Mouse (Mus musculus) kidney, postnatal 4 days (tissue): ENCODE measurements at regions not wholly inside any gene's neighbourhood (a gene's known extent, or its start where the extent isn't known, plus 50 kb on each side); places are given as distances from the start of the nearest gene placed in this dataset.
A peak's percentile ranks its signal among the peaks of the same experiment; 100 is the strongest.

ENCODE experiments used
- DNase-seq, 2 experiments: peaks; one replicate each; pipeline ENCODE4 v3.0.0; 2021; ENCODE audit warnings: mixed read lengths in 2 of 2

DNA sequence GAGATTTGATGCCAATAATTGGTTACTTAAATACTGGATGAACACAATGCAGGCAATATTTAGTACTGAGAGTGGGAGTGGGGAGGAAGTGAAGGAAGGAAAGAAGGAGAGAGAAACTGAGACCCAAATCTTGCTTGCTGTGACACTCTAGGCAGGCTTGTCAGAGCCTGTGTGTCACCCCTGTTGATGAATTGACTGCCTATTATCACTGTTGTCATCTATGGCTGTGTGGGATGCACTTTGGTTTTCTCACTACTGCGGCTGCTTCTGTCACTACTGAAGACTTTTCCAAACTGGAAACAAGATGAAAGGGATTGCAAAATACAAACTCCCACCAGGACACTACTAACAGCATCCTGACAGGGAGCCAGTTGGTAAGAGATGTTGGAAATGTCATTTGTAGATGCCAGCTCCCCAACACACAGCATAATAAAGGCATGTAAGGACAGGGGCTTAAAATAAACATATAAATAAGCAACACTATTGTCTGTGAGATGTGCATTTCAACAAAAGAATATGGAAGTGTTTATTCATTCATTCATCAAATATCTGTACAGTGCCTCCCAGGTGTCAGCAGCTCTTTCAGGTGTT, 207.0 kb upstream of the Ufl1 start:
- no peak for DNase-seq

DNA sequence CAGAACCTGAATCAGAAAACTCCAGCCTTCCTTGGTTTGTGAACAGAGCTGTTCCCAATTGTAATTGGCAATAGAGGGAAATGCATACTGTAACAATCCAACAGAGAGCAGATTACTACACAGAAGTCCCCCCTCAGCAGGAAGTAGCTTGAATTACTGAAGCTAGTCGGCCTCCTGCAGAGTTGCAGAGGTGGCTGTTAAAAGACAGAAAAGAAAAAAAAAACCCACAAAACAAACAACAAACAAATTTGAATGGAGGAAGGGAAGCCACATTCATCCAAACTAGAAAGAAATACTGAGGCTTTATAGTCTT, 202.0 kb upstream of the Ufl1 start:
- DNase-seq: no peak

DNA sequence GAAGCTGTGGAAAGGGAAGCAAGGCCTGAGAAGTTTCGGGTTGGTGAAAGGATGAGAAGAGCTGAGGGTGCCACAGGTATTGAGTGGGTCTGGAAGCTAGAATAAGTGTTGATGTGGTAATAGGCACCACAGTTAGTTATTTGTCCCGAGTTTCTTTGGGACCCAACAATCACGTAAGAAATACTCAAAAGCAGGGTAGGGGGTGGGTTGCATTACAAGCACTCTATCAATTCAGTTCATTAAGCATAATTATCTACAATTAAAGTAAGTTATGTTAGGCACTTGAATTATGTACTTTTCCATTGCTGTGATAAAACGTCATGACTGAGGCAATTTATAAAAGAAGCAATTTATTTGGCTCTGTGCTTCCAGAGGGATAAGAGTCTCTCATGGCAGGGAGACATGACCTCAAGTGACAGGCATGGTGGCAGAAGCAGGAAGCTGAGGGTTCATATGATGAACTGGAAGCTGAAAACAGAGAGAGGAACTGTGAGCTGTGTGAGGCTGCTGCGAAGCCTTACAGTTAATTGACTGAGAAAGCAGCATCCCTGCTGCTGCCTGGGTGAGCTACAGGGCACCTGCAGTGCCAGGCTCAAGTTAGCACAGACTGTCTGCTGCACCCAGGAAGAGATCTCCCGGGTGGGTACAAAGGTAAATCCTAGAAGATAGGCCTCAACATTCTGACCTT, 201.5 kb upstream of the Ufl1 start:
- DNase-seq: peak; percentile 4 to 18

DNA sequence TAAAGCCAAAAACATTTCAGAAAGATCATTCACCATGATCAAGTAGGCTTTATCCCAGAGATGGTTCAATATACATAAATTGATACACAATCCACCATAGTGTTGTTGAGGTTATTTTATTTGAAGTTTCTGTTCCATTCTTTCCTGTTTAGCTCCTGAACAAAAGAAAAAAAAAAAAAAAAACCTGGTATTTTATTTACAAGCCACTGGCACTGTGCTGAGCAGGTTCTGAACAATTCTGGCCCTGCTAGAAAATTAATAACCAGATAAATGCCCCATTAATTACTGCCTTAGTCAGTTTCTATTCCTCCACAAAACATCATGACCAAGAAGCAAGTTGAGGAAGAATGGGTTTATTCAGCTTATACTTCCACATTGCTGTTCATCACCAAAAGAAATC, 191.4 kb upstream of the Ufl1 start:
- DNase-seq: no peak

DNA sequence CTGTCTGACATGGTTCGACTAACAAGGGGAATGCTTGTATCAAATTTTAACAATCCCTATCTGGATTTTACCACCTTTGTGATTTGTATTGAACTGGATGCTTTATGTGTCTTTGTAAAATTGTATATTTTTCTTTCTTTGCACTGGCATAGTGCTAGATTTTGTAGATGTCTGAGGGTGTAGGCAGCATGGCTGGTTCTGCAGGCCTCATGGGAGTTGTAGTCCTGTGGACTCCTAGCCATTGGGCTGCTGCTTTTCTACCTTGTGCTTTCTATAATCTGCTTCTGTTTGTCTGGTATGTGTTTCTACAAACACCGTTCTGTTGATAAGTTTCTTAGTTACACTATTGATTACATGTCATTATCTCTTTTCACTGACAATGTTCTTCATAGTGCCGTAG, 184.9 kb upstream of the Ufl1 start:
- DNase-seq: no peak

DNA sequence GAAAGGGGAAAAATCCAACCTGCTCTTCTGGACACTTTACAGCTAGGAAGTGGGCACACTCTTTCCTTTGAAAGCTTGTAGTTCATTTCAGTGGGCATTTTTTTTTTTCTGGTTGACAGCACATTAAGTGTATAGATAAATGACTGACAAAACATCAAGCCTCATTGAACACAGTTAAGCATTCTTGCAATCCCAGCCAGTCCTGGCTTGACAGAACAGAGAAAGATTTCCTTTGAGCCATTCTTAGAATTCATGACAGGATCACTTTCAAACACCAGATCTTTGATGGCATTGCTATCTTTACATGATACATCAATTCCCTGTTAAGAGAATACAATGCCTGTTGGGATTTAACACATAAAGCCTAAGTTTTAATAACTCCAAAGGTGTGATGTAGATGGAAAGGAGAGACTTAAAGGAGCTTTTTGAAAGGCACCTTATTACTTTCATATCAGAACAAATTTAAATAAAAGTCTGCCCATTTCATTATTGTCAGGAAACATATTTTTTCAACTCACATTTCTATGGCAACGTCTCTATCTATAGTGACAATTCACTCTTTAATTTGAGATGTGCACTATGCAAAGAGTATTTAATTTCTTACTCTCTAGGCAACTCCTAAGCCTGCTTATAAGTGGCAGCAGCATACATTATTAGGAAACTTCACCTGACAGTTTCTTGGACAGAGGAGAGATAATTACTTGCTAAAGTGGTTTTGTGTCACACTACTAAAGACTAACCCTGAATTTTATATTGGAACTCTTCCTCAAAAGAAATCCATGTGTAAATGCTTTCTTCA, 183.4 kb upstream of the Ufl1 start:
- no peak for DNase-seq

DNA sequence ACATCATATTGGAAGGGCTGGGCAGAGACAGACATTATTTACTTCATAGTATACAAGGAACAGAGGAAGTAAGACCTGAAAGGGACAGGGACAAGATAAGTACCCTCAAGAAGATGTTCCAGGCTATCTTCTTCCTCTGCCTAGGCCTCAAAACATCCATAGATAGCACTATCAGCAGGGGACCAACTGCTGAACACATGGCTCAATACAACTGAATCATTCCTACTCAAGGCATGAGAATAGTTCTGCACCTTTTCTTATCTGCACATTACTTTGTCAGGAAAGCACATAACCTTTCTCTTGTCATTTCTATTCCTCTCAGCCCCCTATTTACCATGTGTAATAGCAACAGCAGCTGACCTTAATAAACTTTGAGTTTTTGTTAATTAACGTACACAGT, 182.4 kb upstream of the Ufl1 start:
- DNase-seq: no peak

DNA sequence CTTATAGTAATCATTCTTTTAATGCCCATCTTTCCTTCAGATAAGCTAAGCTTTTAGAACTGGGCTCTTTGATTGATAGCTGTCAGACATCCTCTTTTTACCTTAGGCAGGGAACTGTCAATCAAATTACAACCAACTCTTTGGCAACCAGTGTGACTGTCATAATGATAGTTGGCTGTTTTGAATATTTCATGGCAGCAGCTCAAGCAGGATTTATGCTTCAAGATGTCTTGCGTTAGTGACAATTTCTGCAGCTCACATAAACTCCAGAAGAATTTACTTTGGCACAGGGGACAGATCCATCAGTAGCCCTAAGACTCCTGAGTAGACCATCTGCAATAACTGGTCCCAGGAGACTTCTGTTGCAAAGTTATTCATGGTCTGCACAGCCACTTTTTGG, 178.5 kb upstream of the Ufl1 start:
- DNase-seq: no peak

DNA sequence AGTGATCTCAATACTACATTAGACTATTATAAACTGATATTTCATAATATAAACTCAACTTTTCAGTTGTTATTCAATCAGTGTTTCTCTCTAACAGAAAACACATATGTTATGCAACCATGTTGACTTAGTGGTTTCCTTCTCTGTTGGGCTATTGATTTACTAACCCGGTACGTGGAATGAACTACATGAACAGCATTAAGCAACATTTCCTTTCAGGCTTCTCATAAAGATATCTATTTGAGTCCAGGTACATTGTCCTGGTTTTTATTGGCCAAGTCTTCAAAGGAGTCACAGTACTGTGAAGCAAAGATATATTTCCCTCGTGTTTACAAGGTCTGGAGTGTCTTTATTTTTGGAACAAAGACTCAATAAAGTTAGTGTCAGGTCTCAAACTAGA, 173.1 kb upstream of the Ufl1 start:
- DNase-seq: no peak

DNA sequence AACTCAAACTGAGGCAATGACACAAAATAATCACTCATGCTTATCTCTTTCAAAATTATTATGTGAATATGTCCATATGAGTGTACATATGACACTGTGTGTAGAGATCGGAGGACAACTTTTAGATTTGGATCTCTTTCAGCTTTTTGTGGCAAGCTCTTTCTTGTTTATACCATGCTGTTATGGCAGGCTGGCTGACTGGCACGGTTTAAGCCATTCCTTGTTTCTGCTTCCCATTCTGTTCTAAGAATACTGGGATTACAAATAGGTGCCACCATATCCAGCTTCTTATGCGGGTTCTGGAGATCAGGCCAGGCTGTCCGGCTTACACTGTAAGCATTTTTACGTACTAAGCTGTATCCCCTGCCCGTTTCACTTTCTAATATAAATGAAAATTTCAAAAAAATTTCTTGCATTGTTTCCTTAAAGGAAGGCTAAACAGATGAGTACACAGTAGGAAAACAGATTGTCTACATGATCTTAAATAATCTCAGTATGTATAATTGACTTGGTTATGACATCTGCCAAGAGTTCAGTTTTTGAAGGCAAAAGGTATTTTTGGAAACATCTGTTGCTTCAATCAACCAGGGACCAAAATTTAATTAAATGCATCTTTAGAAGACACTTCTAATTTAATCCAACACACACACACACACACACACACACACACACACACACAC, 171.6 kb upstream of the Ufl1 start:
- DNase-seq: no peak

DNA sequence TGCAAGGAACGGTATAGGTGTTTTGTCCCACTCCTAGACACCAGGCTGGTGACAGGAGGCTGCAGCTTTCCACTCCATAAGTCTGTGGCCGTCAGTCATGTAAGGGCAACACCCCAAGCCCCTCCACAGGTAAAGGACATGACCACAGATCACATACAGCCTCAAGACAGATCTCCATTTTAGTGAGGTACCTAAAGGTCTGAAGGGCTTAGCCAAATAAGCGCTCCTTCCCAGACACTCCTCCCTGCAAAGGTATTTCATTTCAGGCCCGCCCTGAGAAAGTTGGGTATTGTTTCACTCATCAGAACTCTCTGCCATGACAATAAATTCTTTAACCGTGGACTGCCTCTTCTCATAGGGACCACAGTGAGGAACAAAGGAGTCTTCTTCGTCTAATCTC, 170.2 kb upstream of the Ufl1 start:
- DNase-seq: no peak

DNA sequence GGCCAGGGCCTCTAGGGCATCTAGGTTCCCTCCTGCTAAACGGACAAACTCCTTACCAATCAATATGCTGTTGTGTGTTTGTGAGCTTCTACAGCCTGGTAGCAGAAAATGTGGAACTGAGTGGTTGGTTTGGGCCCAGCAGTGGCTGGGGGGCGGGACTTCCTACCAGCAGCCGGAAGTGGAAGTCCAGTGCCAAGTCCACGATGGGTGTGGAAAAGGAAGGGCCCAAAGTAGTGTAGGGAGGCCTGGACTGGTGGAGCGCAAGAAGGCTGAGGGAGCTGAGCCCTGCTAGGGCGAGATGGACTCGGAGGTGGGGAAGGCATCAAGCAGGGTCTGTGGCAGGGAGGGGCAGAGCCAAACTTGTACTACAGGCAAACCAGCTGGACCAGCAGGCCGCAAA, 150.6 kb upstream of the Ufl1 start:
- DNase-seq: no peak

DNA sequence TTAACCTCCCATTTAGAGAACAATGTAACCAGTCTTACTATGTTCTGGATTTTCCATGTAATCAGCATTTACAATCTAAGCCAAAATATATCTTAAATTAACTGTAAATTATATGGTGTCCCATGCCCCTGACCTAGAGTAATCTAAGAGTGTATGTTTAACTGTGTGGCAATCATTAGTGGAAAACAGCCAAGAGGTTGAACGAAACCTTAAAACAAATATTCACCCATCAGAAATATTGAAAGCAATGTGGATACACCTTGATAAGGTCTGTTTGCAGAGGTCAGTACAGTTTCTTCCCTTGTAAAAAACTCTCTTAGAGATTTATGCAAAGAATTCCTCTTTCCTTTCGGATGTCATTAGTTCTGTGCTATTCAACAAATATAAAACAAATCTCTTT, 134.7 kb upstream of the Ufl1 start:
- DNase-seq: no peak

DNA sequence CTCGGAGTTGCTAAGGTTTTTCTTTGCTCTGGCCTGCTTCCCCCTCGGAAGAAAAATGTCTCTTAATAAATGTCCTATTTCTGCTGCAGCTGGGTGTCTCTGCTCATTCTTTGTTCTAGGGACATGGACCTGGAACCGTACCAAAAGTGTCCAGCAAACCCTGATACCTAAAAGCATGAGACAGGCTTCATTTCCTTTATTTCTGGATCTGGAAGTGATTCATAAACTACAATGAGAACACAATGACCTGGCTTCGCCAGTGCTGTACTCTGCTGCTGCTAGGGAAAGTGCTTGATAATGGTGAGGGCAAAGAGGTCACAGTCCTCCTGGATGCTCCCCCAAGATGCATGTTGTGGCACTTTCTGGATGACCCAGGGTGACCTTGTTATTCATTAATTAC, 128.8 kb upstream of the Ufl1 start:
- peak in 1 of 2 experiments; percentile 10 for DNase-seq

DNA sequence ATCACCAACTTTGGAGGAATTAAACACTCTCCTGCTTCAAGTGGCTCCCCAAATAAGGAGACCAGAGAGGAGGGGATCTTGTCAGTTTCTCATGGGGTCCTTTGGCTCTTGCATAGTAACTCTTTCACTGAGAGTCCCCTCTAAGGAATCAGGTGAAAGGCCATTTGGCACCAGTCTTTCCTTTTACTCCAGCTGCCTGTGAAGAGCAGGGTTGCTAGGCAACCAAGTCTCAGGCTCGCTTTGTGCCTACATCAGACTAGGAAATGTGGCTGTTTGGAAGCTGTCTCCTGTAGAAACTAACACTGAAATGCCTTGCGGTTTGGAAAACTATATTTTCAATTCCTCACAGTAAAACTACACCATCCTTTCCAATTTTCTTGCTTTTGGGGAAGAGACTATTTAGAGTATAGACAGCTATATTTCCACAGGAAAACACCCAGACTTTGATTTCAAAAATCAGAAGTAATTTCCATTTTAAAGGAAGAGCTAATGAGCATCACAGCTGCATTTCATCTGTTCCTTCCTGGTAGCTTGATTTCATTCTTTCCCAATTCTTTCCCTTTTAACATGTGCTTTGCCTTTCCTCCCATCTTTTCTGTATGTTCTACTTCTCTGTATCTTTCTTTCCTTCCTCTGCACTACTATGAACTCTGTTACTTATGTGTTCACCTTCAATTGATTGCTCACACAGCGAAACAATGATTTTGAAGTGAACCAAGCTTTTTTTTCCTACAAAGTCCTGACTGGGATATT, 127.3 kb upstream of the Ufl1 start:
- DNase-seq: peak in 1 of 2 experiments; percentile 33

DNA sequence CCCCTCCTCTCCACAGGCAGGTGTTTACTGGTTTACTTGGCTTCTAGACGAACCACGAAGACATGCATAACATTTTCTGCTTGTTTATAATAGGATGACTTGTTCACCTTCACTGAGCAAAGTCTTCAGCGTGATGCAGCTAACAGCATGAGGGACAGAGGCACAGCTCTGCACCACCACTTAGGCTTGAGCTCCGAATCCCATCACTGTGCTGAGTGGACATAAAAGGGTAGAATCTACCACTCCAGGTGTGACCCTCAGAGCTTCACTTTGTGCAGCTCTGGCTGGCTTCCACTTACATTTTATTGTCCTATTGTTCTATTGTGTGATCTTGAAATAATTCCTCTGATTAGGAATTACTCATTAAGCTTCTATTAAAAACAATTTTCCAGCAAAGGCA, 126.2 kb upstream of the Ufl1 start:
- DNase-seq: no peak

DNA sequence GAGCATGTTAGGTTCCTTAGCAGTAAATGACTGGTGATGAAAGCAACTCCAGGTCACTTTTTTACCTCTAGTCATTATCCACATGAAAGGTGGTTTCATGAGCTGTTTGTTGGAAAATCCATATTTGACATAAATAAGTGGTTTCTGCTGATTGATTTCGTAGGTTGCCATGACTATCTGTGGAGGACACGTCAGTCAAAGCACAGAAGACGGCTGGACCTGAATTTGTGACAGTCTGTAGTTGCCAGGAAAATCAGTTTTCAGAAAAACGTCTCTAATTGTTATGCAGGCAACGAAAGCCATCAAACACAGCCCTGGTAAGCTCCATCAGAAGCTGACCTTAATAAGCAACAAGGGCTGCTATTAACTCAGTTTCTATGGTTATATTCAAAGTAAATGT, 107.9 kb upstream of the Ufl1 start:
- DNase-seq: no peak

DNA sequence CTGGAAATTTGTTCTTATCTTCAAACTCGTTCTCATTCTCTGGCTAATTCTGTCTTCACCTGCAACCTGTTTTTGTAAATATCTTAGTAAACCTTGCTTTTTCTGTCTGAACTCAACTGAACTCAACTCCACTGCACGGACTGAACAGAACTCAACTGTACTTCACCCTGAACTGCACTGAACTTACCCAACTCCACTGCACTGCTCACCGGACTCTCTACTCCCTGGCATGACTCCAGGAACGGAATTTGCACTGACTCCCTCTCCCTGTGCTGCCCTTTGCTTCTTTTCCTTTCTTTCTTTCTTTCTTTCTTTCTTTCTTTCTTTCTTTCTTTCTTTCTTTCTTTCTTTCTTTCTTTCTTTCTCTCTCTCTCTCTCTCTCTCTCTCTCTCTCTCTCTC, 90.4 kb upstream of the Ufl1 start:
- DNase-seq: no peak

DNA sequence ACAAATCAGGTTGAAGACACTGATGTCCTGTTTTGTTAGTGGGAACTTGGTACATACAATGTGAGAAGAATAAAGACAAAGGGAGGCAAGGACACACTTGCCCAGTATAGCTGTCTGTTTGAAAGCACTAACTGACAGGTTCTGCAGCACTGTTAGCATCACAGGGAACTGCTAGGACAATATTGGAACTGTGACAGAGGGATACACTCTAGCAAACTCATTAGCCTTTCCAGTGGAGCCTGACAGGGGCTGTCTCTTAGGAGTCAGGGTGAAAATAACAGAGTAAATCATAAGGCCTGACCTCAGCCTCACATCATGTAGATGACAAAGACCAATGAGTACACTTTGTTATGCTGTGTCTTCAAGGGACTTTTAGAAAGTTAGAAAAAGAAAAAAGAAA, 82.8 kb upstream of the Ufl1 start:
- DNase-seq: peak; percentile 4 to 8

DNA sequence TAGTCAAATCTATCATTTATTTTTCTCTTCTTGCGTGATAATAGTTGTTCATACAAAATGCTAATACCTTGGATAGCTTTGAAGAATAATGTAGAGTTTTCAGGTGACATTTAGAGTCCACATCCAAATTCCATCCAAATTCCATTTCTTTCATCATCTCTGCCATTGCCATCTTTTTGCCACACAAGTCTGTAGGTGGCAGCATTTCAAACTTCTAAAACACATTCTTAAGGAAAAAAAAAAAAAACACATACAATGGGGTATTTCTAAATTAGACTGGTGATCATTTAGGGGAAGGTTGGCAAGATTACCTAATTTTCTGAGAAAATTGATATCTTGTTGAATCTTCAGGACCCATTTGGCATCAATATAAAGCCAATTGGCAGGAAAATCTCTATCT, 56.0 kb upstream of the Ufl1 start:
- DNase-seq: no peak
